Mouse (Mus musculus) liver, embryonic 11.5 days (tissue): ENCODE data around the gene 1810010H24Rik. TPM values are rescaled to one million over a fixed set of nuclear protein-coding genes. Genes with fewer than 3 reads are reported as not detected.
"Not testable (repeated sequence)": the region's sequence is repeated elsewhere in the genome, so short reads cannot be mapped to it uniquely, and the experiment has no call there.

Source experiments
- ATAC-seq: fragments of 200-750 bp; cut with Nextera tagmentation; replicated peaks from 2 replicates; pipeline ENCODE4 v1.8.0; 2017; ENCODE audit warnings: moderate number of reproducible peaks, mild to moderate bottlenecking, moderate TSS enrichment, moderate library complexity; ENCODE audit not compliant: low FRiP score
- DNase-seq: peaks from one replicate; pipeline ENCODE4 v3.0.0-alpha.2; 2017; ENCODE audit warnings: low spot score
- H3K27ac ChIP-seq: fragments of 300-500 bp; sonication (generic); 2 replicates; pipeline ENCODE4 v1.5.1; 2014; ENCODE audit warnings: mild to moderate bottlenecking, low read depth, low read length, control low read depth
- H3K27me3 ChIP-seq: fragments of 300-500 bp; sonication (generic); replicated peaks from 2 replicates; pipeline ENCODE4 v1.6.1; 2014; ENCODE audit warnings: low read length, mixed read lengths; ENCODE audit not compliant: control insufficient read depth, insufficient read depth
- H3K36me3 ChIP-seq: fragments of 300-500 bp; sonication (generic); 2 replicates; pipeline ENCODE4 v1.6.1; 2014; ENCODE audit warnings: mild to moderate bottlenecking, low read length, moderate library complexity, mixed read lengths; ENCODE audit not compliant: control insufficient read depth, insufficient read depth
- H3K4me1 ChIP-seq: fragments of 300-500 bp; sonication (generic); replicated peaks from 2 replicates; pipeline ENCODE4 v1.6.1; 2014; ENCODE audit warnings: low read length, mixed read lengths; ENCODE audit not compliant: control insufficient read depth, insufficient read depth
- H3K4me2 ChIP-seq: fragments of 300-500 bp; sonication (generic); 2 replicates; pipeline ENCODE4 v1.6.1; 2014; ENCODE audit warnings: mild to moderate bottlenecking, control low read depth, moderate library complexity
- H3K4me3 ChIP-seq: fragments of 300-500 bp; sonication (generic); 2 replicates; pipeline ENCODE4 v1.5.1; 2014; ENCODE audit warnings: low read depth, low read length, control low read depth
- H3K9ac ChIP-seq: fragments of 300-500 bp; sonication (generic); 2 replicates; pipeline ENCODE4 v1.6.1; 2014; ENCODE audit warnings: low read depth, low read length, control low read depth
- H3K9me3 ChIP-seq: fragments of 300-500 bp; sonication (generic); 2 replicates; pipeline ENCODE4 v1.6.1; 2016; ENCODE audit warnings: low read length, inconsistent platforms, mixed read lengths; ENCODE audit not compliant: control insufficient read depth
- WGBS: fragments of 180-500 bp; shearing (Covaris S2); extraction: QIAGEN DNeasy Blood & Tissue Kit; methylation state at CpG from one replicate; pipeline ENCODE4 v1.1.7; 2014; 5-methylcytosine and 5-hydroxymethylcytosine counted together
- polyA plus RNA-seq: library from polyadenylated mRNA; unstranded; fragments of >200 nt; fragmentation: Nextera tagmentation; extraction: Ambion mirVana; gene quantifications from 2 replicates; pipeline ENCODE4 v1.2.1, GENCODE M21; 2014

The 1810010H24Rik gene
- polyA plus RNA-seq, 1 experiment from 2014 or later, result 1.9 TPM

DNA sequence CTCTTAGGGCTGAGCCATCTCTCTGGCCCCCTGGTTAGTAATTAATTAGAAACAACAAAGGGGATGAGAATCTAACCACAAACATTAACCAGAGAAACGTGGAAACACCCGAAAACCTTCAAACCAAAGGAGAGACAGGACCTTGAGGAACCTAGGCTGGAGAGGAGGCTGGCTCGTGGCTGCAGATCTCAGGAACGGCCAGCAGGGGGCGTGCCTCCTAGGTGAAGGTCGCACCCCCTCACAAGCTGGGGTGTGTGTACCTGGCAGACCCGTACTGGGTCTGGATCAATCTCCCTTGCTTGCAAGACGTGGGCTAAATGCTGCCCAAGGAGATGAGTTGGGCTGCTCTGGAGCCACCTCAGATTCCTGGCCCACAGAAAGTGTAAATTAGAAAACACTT, 6.9 kb upstream of the 1810010H24Rik start:
- no peak for DNase-seq
- H3K9ac ChIP-seq, result no peak overlapping the region
- ATAC-seq, result no peak
- no peaks in the 10 kb centered on the region for H3K9me3 ChIP-seq
- no peak overlapping the region for H3K27ac ChIP-seq
- no peaks in the 10 kb centered on the region for H3K36me3 ChIP-seq
- H3K4me2 ChIP-seq, result no peak overlapping the region; the same call in 1 of the 2 replicates
- no peaks in the 10 kb centered on the region for H3K27me3 ChIP-seq
- 23% methylated on average over 8 of the region's 8 CpGs for WGBS
- H3K4me1 ChIP-seq, result no peaks in the 10 kb centered on the region
- no peak overlapping the region for H3K4me3 ChIP-seq

DNA sequence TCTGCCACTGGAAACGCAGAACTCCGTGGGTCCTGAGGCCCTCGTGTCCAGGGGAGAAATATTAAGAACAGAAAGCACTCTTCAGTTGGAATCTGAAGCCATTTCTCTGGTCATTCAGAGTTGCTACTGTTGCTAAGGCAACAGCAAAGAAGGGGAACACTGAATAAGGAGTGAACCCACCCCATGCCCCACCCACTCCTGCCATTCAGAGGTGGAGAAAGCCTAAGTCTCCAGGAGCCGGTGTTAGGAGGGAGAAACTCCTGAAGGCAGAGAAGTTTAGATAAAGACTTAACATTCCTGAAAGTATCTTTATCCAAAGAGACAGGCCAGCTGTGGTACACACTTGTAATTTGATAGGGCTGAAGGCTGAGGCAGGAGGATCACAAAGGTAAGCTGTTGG, 6.2 kb upstream of the 1810010H24Rik start:
- ATAC-seq, result no peak
- DNase-seq, result no peak
- Histone ChIP-seq H3K4me1 (no peaks in the 10 kb centered on the region), H3K4me2 (no peak overlapping the region), H3K27ac (no peak overlapping the region), H3K36me3 (no peaks in the 10 kb centered on the region), H3K9ac (no peak overlapping the region), H3K27me3 (peaks cover under 1% of the 10 kb centered on the region; the same call in 1 of the 2 replicates), H3K9me3 (no peaks in the 10 kb centered on the region), H3K4me3 (no peak overlapping the region)
- WGBS, result 69% methylated on average over 4 of the region's 4 CpGs

GRCm38 (mm10) chr11:107019722-107020121, 5.8 kb upstream of the 1810010H24Rik start:
- not testable (repeated sequence) for H3K27me3 ChIP-seq, DNase-seq, H3K36me3 ChIP-seq, H3K4me2 ChIP-seq, ATAC-seq, H3K27ac ChIP-seq, H3K4me1 ChIP-seq, H3K4me3 ChIP-seq, H3K9ac ChIP-seq, H3K9me3 ChIP-seq
- WGBS, result 85% methylated on average over 3 of the region's 5 CpGs

DNA sequence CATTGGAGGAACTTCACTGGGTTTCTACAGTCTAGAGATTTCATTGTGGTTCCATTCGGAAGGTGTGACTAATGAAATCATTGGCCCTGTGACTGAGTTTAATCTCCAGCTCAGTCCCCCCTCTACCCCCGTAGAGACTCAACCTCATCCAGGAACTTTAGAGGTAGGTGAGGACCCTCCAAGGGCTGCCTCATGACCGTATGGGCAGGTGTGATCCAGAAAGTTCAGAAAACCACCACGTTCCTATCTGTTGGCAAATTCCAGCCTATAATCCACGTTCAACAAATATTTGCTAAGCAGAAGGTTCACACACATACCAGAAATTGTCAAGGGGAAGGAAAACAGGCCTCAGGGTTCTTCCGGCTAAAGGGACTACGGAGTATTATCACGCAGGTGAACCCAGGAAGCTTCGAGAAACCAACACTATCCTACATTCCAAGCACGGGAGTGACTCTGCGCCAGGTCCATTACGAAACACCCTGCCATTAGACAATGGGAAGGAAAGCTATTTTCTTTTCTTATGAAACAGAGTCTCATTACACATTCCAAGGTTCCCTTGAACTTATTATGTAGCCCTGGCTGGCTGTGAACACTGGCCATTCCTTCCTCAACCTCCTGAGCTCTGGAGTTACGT, 3.3 kb upstream of the 1810010H24Rik start:
- Histone ChIP-seq H3K9ac (no peak overlapping the region), H3K27ac (no peak overlapping the region), H3K4me3 (no peak overlapping the region), H3K4me1 (peaks cover 3% of the 10 kb centered on the region; the same call in 1 of the 2 replicates), H3K27me3 (peaks cover 16% of the 10 kb centered on the region; the same call in 1 of the 2 replicates), H3K4me2 (no peak overlapping the region), H3K9me3 (no peaks in the 10 kb centered on the region), H3K36me3 (no peaks in the 10 kb centered on the region)
- ATAC-seq, result no peak
- DNase-seq, result no peak
- WGBS, result 83% methylated on average over 13 of the region's 13 CpGs

DNA sequence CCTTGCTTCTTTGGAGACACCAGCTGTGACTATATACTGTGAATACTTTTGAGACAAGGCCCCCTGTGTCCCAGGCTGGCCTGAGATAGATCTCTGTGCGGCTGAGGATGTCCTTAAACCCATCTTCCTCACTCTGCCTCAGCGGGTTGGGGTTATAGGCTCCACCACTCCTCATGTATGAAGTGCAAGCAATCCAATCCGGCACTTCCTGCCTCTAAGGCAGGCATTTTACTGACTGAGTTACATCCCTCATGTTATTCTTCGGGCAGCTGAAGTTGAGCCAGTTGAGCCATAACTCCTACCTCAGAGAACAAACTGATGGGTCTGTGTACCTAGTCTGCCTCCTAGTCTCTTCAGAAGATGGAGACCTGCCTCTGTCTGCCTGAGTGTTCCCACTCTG, 1.1 kb upstream of the 1810010H24Rik start:
- Histone ChIP-seq H3K27me3 (peaks cover 16% of the 10 kb centered on the region; the same call in 1 of the 2 replicates), H3K9me3 (no peaks in the 10 kb centered on the region), H3K36me3 (no peaks in the 10 kb centered on the region), H3K4me3 (no peak overlapping the region), H3K4me2 (peak overlapping the region; percentile 97; the same call in 1 of the 2 replicates), H3K27ac (no peak overlapping the region), H3K4me1 (peaks cover 7% of the 10 kb centered on the region; the same call in 1 of the 2 replicates), H3K9ac (no peak overlapping the region)
- WGBS, result 68% methylated on average over 4 of the region's 4 CpGs
- no peak for ATAC-seq
- no peak for DNase-seq

GRCm38 (mm10) chr11:107026554-107027430, 1.3 kb downstream of the 1810010H24Rik start:
- WGBS, result 7% methylated on average over 12 of the region's 12 CpGs
- no peaks in the 10 kb centered on the region for H3K9me3 ChIP-seq
- H3K4me1 ChIP-seq, result peaks cover 7% of the 10 kb centered on the region; the same call in 1 of the 2 replicates
- peaks cover 16% of the 10 kb centered on the region; the same call in 1 of the 2 replicates for H3K27me3 ChIP-seq
- peak overlapping the region; percentile 72 for H3K4me3 ChIP-seq
- peak overlapping the region; percentile 85 for H3K9ac ChIP-seq
- peak overlapping the region; percentile 97 for H3K4me2 ChIP-seq
- DNase-seq (no peak), ATAC-seq (no peak)
- H3K27ac ChIP-seq, result no peak overlapping the region; the same call in 1 of the 2 replicates
- no peaks in the 10 kb centered on the region for H3K36me3 ChIP-seq

DNA sequence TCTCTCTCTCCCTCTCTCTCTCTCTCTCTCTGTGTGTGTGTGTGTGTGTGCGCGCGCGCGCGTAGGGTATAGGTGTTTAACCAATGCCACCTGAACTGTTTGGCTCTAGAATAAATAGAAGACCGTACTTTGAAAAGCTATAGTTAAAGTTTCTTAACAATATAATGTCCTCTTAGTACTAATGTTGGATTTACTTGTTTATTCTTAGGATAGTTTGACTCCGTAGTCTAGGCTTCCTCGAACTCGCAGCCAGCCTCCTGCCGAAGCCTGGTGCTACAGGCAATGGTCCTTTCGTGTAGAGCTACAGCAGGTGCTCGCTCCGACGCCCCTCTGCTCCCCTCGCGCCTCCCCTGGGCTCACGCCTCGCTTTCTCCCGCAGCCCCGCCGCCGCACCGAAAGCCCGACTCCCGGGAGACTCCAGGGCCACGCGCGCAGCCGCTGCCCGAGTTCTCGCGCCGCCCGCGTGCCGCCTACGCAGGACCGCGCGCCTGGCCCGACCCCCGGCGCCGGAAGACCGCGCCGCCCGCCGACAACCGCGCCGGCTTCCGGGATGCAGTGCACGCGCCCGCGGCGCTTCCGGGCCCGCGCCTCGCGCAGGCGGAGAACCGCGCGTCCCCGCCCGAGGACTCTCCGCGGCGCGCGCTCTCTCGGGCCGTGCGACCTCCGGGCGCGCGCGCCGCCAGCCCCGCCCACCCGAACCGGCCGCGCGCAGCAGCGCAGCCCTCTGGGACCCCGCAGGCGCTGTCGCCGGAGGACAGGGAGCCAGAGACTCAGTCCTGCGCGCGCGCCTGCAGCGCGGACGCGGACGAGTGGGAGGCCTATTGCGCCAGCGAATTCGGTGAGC, 2.2 kb downstream of the 1810010H24Rik start:
- Histone ChIP-seq H3K4me3 (peak overlapping the region; percentile 72), H3K9ac (peak overlapping the region; percentile 85), H3K4me2 (peak overlapping the region; percentile 97), H3K4me1 (peaks cover 7% of the 10 kb centered on the region; the same call in 1 of the 2 replicates), H3K27ac (peak overlapping the region; percentile 91), H3K27me3 (peaks cover 16% of the 10 kb centered on the region; the same call in 1 of the 2 replicates), H3K9me3 (no peaks in the 10 kb centered on the region), H3K36me3 (no peaks in the 10 kb centered on the region)
- WGBS, result under 1% methylated on average over 107 of the region's 107 CpGs
- DNase-seq, result peak; percentile 89
- ATAC-seq, result peak; percentile 90

- Histone ChIP-seq H3K9me3 (no peaks in the 10 kb centered on the region), H3K9ac (peak overlapping the region; percentile 85), H3K36me3 (no peaks in the 10 kb centered on the region), H3K4me3 (peak overlapping the region; percentile 72), H3K4me1 (peaks cover 7% of the 10 kb centered on the region; the same call in 1 of the 2 replicates), H3K27me3 (peaks cover 16% of the 10 kb centered on the region; the same call in 1 of the 2 replicates), H3K27ac (peak overlapping the region; percentile 91), H3K4me2 (peak overlapping the region; percentile 97)
- DNase-seq, result no peak
- WGBS, result 4% methylated on average over 29 of the region's 29 CpGs
- peak; percentile 47; the same call in 1 of the 2 replicates for ATAC-seq
These were observed 2.8 kb downstream of the 1810010H24Rik start for GRCm38 (mm10) chr11:107028275-107028618.
